In the genomic region with DNA sequence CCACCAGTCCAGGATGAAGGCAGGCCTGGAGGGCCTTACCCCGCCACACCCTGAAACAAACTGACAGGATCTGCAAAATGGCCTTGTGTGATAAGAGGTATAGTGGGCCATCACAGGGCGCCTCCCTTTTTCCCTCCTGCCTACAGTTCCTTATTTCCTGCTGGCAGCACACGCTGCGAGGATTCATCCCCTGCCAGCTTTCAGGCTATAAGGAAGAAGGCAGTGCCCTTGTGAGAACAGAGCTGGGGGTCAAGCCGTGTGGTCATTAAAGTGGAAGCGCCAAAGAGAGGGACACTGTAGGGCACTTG, we compare ENCODE assay signal across 1 mouse cellular context.
TF ChIP-seq lines count a peak whose summit lies in the region.

No protein-coding gene starts in this region.

TF ChIP-seq in MEL, 35 proteins besides CTCF, POLR2A, EP300 and RAD21 (continued from another document):
- TF ChIP-seq MEF2A (IDR thresholded peaks at IDR 0.05; ENCODE audit: extremely low read depth, insufficient replicate concordance, low read depth, low read length, poor library complexity, severe bottlenecking) (no peak), CHD1 (IDR thresholded peaks at IDR 0.05; ENCODE audit: low read depth, low read length) (no peak), ZKSCAN1 (IDR thresholded peaks at IDR 0.05; ENCODE audit: low read depth, low read length) (no peak), UBTF (IDR thresholded peaks at IDR 0.05; ENCODE audit: borderline replicate concordance, insufficient read depth, low read depth, low read length) (0 out of 2 replicates have a peak, but pooled peaks have one; percentile 30), ZMIZ1 (IDR thresholded peaks at IDR 0.05; ENCODE audit: low read depth, low read length) (peak; percentile 17), HCFC1 (IDR thresholded peaks at IDR 0.05; ENCODE audit: low read depth, low read length) (peak; percentile 45; the same call in 1 of the 2 replicates), ZC3H11A (IDR thresholded peaks at IDR 0.05; ENCODE audit: low read depth, low read length) (no peak), JUND (IDR thresholded peaks at IDR 0.05; ENCODE audit: low read depth, low read length) (no peak), MYB (IDR thresholded peaks at IDR 0.05; ENCODE audit: low read depth, low read length) (peak; percentile 66), TAL1 (IDR thresholded peaks at IDR 0.05; ENCODE audit: low read length) (peak; percentile 79), SIN3A (IDR thresholded peaks at IDR 0.05; ENCODE audit: low read length) (peak; percentile 68; the same call in 1 of the 2 replicates), KAT2A (conservative IDR thresholded peaks at IDR 0.05; ENCODE audit: low read depth, low read length) (no peak), MAZ (IDR thresholded peaks at IDR 0.05; ENCODE audit: low read depth, low read length) (peak; percentile 84; the same call in 1 of the 2 replicates), MAX (IDR thresholded peaks at IDR 0.05; ENCODE audit: low read length) (peak; percentile 67; the same call in 1 of the 2 replicates)
